Mouse (Mus musculus) liver, embryonic 12.5 days (tissue): Measurements from ENCODE around the gene Scaf1. TPM values are rescaled to one million over a fixed set of nuclear protein-coding genes. Genes with fewer than 3 reads are reported as not detected.

Experiments used
- ATAC-seq: fragments of 200-750 bp; cut with Nextera tagmentation; 2 replicates; pipeline ENCODE4 v1.8.0; 2017; ENCODE audit warnings: moderate number of reproducible peaks, mild to moderate bottlenecking, moderate library complexity
- H3K27ac ChIP-seq: fragments of 300-500 bp; sonication (generic); 2 replicates; pipeline ENCODE4 v1.5.1; 2016; ENCODE audit warnings: mild to moderate bottlenecking
- H3K27me3 ChIP-seq: fragments of 300-500 bp; sonication (generic); replicated peaks from 2 replicates; pipeline ENCODE4 v1.6.1; 2016; ENCODE audit warnings: mild to moderate bottlenecking, moderate library complexity
- H3K36me3 ChIP-seq: fragments of 300-500 bp; sonication (generic); 2 replicates; pipeline ENCODE4 v1.6.1; 2016; ENCODE audit warnings: mild to moderate bottlenecking, moderate library complexity
- H3K4me1 ChIP-seq: fragments of 300-500 bp; sonication (generic); 2 replicates; pipeline ENCODE4 v1.6.1; 2016
- H3K4me2 ChIP-seq: fragments of 300-500 bp; sonication (generic); 2 replicates; pipeline ENCODE4 v1.6.1; 2016; ENCODE audit warnings: mild to moderate bottlenecking, moderate library complexity
- H3K4me3 ChIP-seq: fragments of 300-500 bp; sonication (generic); 2 replicates; pipeline ENCODE4 v1.5.1; 2016; ENCODE audit warnings: mild to moderate bottlenecking, moderate library complexity
- H3K9ac ChIP-seq: fragments of 300-500 bp; sonication (generic); 2 replicates; pipeline ENCODE4 v1.6.1; 2016; ENCODE audit warnings: mild to moderate bottlenecking, moderate library complexity
- H3K9me3 ChIP-seq: fragments of 300-500 bp; sonication (generic); replicated peaks from 2 replicates; pipeline ENCODE4 v1.6.1; 2016; ENCODE audit warnings: mild to moderate bottlenecking, moderate library complexity
- WGBS: fragments of 180-500 bp; shearing (Covaris S2); methylation state at CpG from one replicate; pipeline ENCODE4 v1.1.7; 2016; ENCODE audit not compliant: insufficient replicate concordance; 5-methylcytosine and 5-hydroxymethylcytosine counted together
- polyA plus RNA-seq: library from polyadenylated mRNA; unstranded; fragments of >200 nt; fragmentation: Nextera tagmentation; extraction: Ambion mirVana; gene quantifications from 2 replicates; pipeline ENCODE4 v1.2.1, GENCODE M21; 2016

Scaf1 gene
- polyA plus RNA-seq, 1 experiment from 2014 or later = 19.0 TPM

- Histone ChIP-seq H3K36me3 (peaks cover 31% of the 10 kb centered on the region), H3K4me1 (peaks cover 43% of the 10 kb centered on the region), H3K4me2 (peak overlapping the region; percentile 98), H3K9ac (peak overlapping the region; percentile 84), H3K27ac (peak overlapping the region; percentile 94), H3K4me3 (peak overlapping the region; percentile 80), H3K27me3 (no peaks in the 10 kb centered on the region), H3K9me3 (no peaks in the 10 kb centered on the region)
- 1% methylated on average over 38 of the region's 38 CpGs for WGBS
- ATAC-seq = no peak
Observed at GRCm38 (mm10) chr7:45052181-45052861, 36.2 kb upstream of the Scaf1 start.

- Histone ChIP-seq H3K4me2 (peak overlapping the region; percentile 98), H3K9me3 (no peaks in the 10 kb centered on the region), H3K27me3 (no peaks in the 10 kb centered on the region), H3K27ac (peak overlapping the region; percentile 94), H3K4me3 (peak overlapping the region; percentile 80), H3K36me3 (peaks cover 38% of the 10 kb centered on the region), H3K9ac (peak overlapping the region; percentile 84), H3K4me1 (peaks cover 39% of the 10 kb centered on the region)
- no peak for ATAC-seq
- 9% methylated on average over 13 of the region's 13 CpGs for WGBS
Observed at GRCm38 (mm10) chr7:45051601-45051974, 35.4 kb upstream of the Scaf1 start.

GRCm38 (mm10) chr7:45050945-45051600 is 34.9 kb upstream of the Scaf1 start:
- Histone ChIP-seq H3K27ac (peak overlapping the region; percentile 94), H3K9ac (no peak overlapping the region; the same call in 1 of the 2 replicates), H3K27me3 (no peaks in the 10 kb centered on the region), H3K36me3 (peaks cover 44% of the 10 kb centered on the region), H3K4me1 (peaks cover 39% of the 10 kb centered on the region), H3K9me3 (no peaks in the 10 kb centered on the region), H3K4me2 (peak overlapping the region; percentile 98), H3K4me3 (peak overlapping the region; percentile 80)
- ATAC-seq = no peak
- 15% methylated on average over 16 of the region's 16 CpGs for WGBS

- 83% methylated on average over 23 of the region's 23 CpGs for WGBS
- H3K4me3 ChIP-seq = no peak overlapping the region
- no peak overlapping the region for H3K4me2 ChIP-seq
- no peaks in the 10 kb centered on the region for H3K9me3 ChIP-seq
- H3K27me3 ChIP-seq = no peaks in the 10 kb centered on the region
- no peak for ATAC-seq
- H3K4me1 ChIP-seq = peaks cover 31% of the 10 kb centered on the region
- peaks cover 63% of the 10 kb centered on the region for H3K36me3 ChIP-seq
- H3K9ac ChIP-seq = no peak overlapping the region
- no peak overlapping the region for H3K27ac ChIP-seq
Observed at GRCm38 (mm10) chr7:45048923-45049657, 32.9 kb upstream of the Scaf1 start.

GRCm38 (mm10) chr7:45048001-45048890 is 32.1 kb upstream of the Scaf1 start:
- Histone ChIP-seq H3K9me3 (no peaks in the 10 kb centered on the region), H3K27ac (no peak overlapping the region), H3K4me2 (no peak overlapping the region), H3K4me1 (peaks cover 23% of the 10 kb centered on the region), H3K36me3 (peaks cover 72% of the 10 kb centered on the region), H3K4me3 (no peak overlapping the region), H3K9ac (no peak overlapping the region), H3K27me3 (no peaks in the 10 kb centered on the region)
- WGBS = 89% methylated on average over 38 of the region's 38 CpGs
- no peak for ATAC-seq

- H3K36me3 ChIP-seq = peaks cover 79% of the 10 kb centered on the region
- no peak overlapping the region for H3K9ac ChIP-seq
- no peak overlapping the region for H3K4me2 ChIP-seq
- no peaks in the 10 kb centered on the region for H3K27me3 ChIP-seq
- 85% methylated on average over 14 of the region's 14 CpGs for WGBS
- peaks cover 20% of the 10 kb centered on the region for H3K4me1 ChIP-seq
- no peak overlapping the region for H3K4me3 ChIP-seq
- H3K27ac ChIP-seq = no peak overlapping the region
- no peaks in the 10 kb centered on the region for H3K9me3 ChIP-seq
- no peak for ATAC-seq
Observed at GRCm38 (mm10) chr7:45047491-45047890, 31.3 kb upstream of the Scaf1 start.

- Histone ChIP-seq H3K9ac (no peak overlapping the region), H3K4me3 (no peak overlapping the region), H3K4me1 (peaks cover 14% of the 10 kb centered on the region), H3K4me2 (no peak overlapping the region), H3K27ac (no peak overlapping the region), H3K9me3 (no peaks in the 10 kb centered on the region), H3K27me3 (no peaks in the 10 kb centered on the region), H3K36me3 (peaks cover 85% of the 10 kb centered on the region)
- ATAC-seq = no peak
- WGBS = 88% methylated on average over 26 of the region's 26 CpGs
Observed at GRCm38 (mm10) chr7:45046853-45047350, 30.7 kb upstream of the Scaf1 start.

- Histone ChIP-seq H3K9ac (no peak overlapping the region), H3K4me3 (no peak overlapping the region), H3K9me3 (no peaks in the 10 kb centered on the region), H3K4me1 (peaks cover 2% of the 10 kb centered on the region), H3K27ac (no peak overlapping the region), H3K4me2 (no peak overlapping the region), H3K27me3 (no peaks in the 10 kb centered on the region), H3K36me3 (peaks cover 97% of the 10 kb centered on the region)
- WGBS = 88% methylated on average over 22 of the region's 22 CpGs
- no peak for ATAC-seq
Observed at GRCm38 (mm10) chr7:45045741-45046140, 29.6 kb upstream of the Scaf1 start.

GRCm38 (mm10) chr7:45043307-45043706 is 27.1 kb upstream of the Scaf1 start:
- ATAC-seq = no peak
- Histone ChIP-seq H3K4me1 (no peaks in the 10 kb centered on the region), H3K4me2 (no peak overlapping the region), H3K4me3 (no peak overlapping the region), H3K9ac (no peak overlapping the region), H3K27ac (no peak overlapping the region), H3K9me3 (no peaks in the 10 kb centered on the region), H3K36me3 (peaks cover 99% of the 10 kb centered on the region), H3K27me3 (no peaks in the 10 kb centered on the region)
- 93% methylated on average over 14 of the region's 14 CpGs for WGBS

- WGBS = 87% methylated on average over 9 of the region's 9 CpGs
- Histone ChIP-seq H3K36me3 (peaks cover 99% of the 10 kb centered on the region), H3K9ac (no peak overlapping the region)
Observed at GRCm38 (mm10) chr7:45040851-45041250, 24.7 kb upstream of the Scaf1 start.

GRCm38 (mm10) chr7:45038411-45038810 is 22.2 kb upstream of the Scaf1 start:
- ATAC-seq = no peak
- 79% methylated on average over 9 of the region's 9 CpGs for WGBS
- Histone ChIP-seq H3K27ac (no peak overlapping the region), H3K27me3 (no peaks in the 10 kb centered on the region), H3K4me2 (no peak overlapping the region), H3K4me3 (no peak overlapping the region), H3K9ac (no peak overlapping the region), H3K9me3 (no peaks in the 10 kb centered on the region), H3K4me1 (no peaks in the 10 kb centered on the region), H3K36me3 (peaks cover 99% of the 10 kb centered on the region)

More at GRCm38 (mm10) chr7:45040851-45041250, 24.7 kb upstream of the Scaf1 start:
- Histone ChIP-seq H3K4me3 (no peak overlapping the region), H3K4me1 (no peaks in the 10 kb centered on the region), H3K27me3 (no peaks in the 10 kb centered on the region), H3K9me3 (no peaks in the 10 kb centered on the region), H3K4me2 (no peak overlapping the region), H3K27ac (no peak overlapping the region)
- ATAC-seq = no peak
